Mouse (Mus musculus): ENCODE data around the gene Ak7. TPM values are rescaled to one million over a fixed set of nuclear protein-coding genes. Genes with fewer than 3 reads are reported as not detected.

Gene Ak7
- polyA plus RNA-seq, 1 experiment from 2014 or later, result 0.18 TPM

DNA sequence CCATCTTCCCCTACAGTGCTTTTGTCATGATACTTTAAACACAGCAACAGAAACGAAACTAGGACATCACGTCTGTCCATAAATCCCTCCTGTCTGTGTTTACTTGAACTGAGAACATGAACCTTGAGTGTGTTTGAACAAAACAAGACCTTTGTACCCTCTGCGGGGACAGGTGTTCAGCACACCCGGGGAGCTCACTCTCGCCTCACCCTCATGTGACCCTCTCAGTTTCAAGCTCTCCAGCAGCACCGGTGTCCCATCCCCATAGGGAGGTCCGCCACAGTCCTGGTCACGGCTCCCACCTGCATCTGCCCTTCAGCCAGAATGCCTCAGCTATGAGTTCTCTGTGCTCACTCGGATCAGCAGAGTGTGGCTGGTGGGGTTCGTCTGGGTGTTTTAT lies 48.0 kb downstream of the Ak7 start:
- Histone ChIP-seq H3K9me3 (ENCODE audit: control insufficient read depth) (no peaks in the 10 kb centered on the region), H3K27me3 (replicated peaks; ENCODE audit: control insufficient read depth, insufficient read depth, low read length) (no peaks in the 10 kb centered on the region), H3K4me1 (replicated peaks; ENCODE audit: control insufficient read depth, insufficient read depth, low read length) (peaks cover 9% of the 10 kb centered on the region; the same call in 1 of the 2 replicates), H3K9ac (ENCODE audit: low read depth, low read length) (no peak overlapping the region), H3K4me3 (ENCODE audit: low read depth, low read length) (no peak overlapping the region), H3K36me3 (ENCODE audit: control insufficient read depth, insufficient read depth) (no peaks in the 10 kb centered on the region), H3K27ac (ENCODE audit: low read depth, low read length) (peak overlapping the region; percentile 70; the same call in 1 of the 2 replicates), H3K4me2 (replicated peaks; ENCODE audit: low read depth) (peak overlapping the region; percentile 17; the same call in 1 of the 2 replicates)
- ATAC-seq, result peak; percentile 83
- 38% methylated on average over 10 of the region's 10 CpGs for WGBS
- no peak for TF ChIP-seq CTCF (IDR thresholded peaks at IDR 0.05; ENCODE audit: low read depth)

DNA sequence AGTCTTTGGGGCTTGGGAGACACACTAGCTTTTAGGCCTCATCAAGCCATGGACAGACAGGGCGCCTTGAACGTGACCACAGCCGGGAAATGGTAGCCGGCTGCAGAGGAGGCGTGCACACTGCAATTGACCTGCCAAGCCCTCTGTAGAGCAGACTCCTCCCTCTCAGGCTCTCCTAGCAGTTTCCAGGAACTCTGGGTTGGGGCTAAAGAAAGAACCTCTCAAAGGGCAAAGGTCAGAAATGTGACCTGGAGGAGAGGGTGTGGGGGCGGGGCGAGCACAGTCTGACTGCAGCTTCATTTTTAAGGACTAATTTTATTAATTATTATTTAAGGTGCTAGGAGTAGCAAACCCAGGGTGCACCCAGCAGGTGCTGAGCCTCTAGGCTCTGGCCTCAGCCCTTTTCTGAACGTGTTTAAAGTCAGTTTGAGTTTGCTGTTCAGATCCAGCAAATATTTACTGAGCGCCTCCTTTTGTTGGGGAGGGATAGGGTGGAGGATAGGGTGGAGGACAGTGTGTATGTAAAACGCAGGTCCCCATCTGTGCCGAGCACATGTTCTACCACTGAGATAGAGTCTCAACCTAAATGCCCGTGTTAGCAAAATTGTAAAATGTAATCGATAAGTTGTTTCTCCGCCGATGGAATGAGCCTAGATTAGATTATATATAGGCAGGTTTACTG lies 52.2 kb downstream of the Ak7 start:
- no peak for TF ChIP-seq CTCF (IDR thresholded peaks at IDR 0.05; ENCODE audit: low read depth)

DNA sequence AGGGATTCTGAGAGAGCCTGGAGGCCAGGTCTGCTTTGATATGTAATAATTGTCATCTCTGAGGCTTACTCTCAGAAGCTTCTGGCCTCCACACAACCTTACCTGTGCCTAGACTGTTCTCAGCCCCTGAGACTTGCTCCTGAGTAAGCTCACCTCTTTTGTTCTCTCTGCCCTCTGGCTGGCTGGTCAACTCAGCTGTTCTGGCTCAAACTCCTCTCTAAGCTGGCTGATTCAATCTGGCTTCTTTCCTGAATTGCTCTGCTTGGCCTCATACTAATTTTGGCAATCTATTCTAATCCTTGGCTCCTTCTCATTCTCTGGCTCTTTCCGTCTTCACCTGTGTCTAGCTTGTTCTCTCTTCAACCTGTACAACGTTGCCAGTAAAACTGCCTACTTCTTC lies 53.1 kb downstream of the Ak7 start:
- no peak overlapping the region for H3K4me3 ChIP-seq (ENCODE audit: low read depth, low read length)
- H3K9ac ChIP-seq (ENCODE audit: low read depth, low read length), result no peak overlapping the region
- peaks cover 6% of the 10 kb centered on the region; the same call in 1 of the 2 replicates for H3K4me1 ChIP-seq (replicated peaks; ENCODE audit: control insufficient read depth, insufficient read depth, low read length)
- no peak for TF ChIP-seq CTCF (IDR thresholded peaks at IDR 0.05; ENCODE audit: low read depth)
- H3K27me3 ChIP-seq (replicated peaks; ENCODE audit: control insufficient read depth, insufficient read depth, low read length), result no peaks in the 10 kb centered on the region
- no peaks in the 10 kb centered on the region for H3K9me3 ChIP-seq (ENCODE audit: control insufficient read depth)
- no peaks in the 10 kb centered on the region for H3K36me3 ChIP-seq (ENCODE audit: control insufficient read depth, insufficient read depth)
- 64% methylated on average over 2 of the region's 2 CpGs for WGBS
- H3K4me2 ChIP-seq (replicated peaks; ENCODE audit: low read depth), result no peak overlapping the region
- ATAC-seq, result no peak
- H3K27ac ChIP-seq (ENCODE audit: low read depth, low read length), result peak overlapping the region; percentile 75; the same call in 1 of the 2 replicates

More for the DNA sequence above, 52.2 kb downstream of the Ak7 start:
- 14% methylated on average over 15 of the region's 15 CpGs for WGBS
- no peak overlapping the region for H3K4me3 ChIP-seq (ENCODE audit: low read depth, low read length)
- H3K27ac ChIP-seq (ENCODE audit: low read depth, low read length), result peak overlapping the region; percentile 75
- peak; percentile 77 for ATAC-seq
- no peaks in the 10 kb centered on the region for H3K9me3 ChIP-seq (ENCODE audit: control insufficient read depth)
- H3K36me3 ChIP-seq (ENCODE audit: control insufficient read depth, insufficient read depth), result no peaks in the 10 kb centered on the region
- no peaks in the 10 kb centered on the region for H3K27me3 ChIP-seq (replicated peaks; ENCODE audit: control insufficient read depth, insufficient read depth, low read length)
- peaks cover 12% of the 10 kb centered on the region; the same call in 1 of the 2 replicates for H3K4me1 ChIP-seq (replicated peaks; ENCODE audit: control insufficient read depth, insufficient read depth, low read length)
- no peak overlapping the region for H3K9ac ChIP-seq (ENCODE audit: low read depth, low read length)
- H3K4me2 ChIP-seq (replicated peaks; ENCODE audit: low read depth), result peak overlapping the region; percentile 39; the same call in 1 of the 2 replicates

DNA sequence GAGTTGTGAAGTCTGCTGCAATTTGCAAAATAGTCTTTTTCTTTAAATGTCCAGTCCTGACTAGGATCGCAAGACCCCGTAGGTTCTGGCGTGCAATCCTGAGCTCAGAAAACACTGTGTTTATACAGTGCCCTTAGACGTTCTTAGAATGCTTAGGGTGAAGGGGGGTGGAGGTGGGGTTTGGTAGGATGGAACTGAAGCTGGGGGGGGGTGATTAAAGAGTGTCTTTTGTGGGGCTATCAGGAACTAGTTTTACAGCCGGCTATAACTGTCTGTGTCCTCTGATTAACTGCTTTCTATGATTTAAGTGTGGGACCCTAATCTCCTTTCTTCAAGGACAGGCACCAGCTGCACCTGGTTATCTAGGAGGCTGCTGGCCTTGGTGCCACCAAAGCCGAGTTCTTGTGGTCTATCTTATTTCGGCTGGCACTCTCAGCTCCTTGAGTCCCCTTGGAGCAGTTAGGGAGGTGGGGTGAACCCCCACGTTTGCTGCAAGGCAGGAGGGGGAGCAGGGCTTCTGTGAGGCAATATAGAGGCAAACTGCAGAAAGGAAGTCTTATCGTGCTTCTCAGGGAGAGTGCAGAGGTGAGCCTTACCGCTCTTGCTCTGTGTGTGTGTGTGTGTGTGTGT lies 54.2 kb downstream of the Ak7 start:
- Histone ChIP-seq H3K4me1 (replicated peaks; ENCODE audit: control insufficient read depth, insufficient read depth, low read length) (peaks cover 6% of the 10 kb centered on the region; the same call in 1 of the 2 replicates), H3K4me2 (replicated peaks; ENCODE audit: low read depth) (no peak overlapping the region), H3K4me3 (ENCODE audit: low read depth, low read length) (no peak overlapping the region), H3K27ac (ENCODE audit: low read depth, low read length) (no peak overlapping the region), H3K36me3 (ENCODE audit: control insufficient read depth, insufficient read depth) (no peaks in the 10 kb centered on the region), H3K9ac (ENCODE audit: low read depth, low read length) (no peak overlapping the region), H3K27me3 (replicated peaks; ENCODE audit: control insufficient read depth, insufficient read depth, low read length) (no peaks in the 10 kb centered on the region), H3K9me3 (ENCODE audit: control insufficient read depth) (no peaks in the 10 kb centered on the region)
- no peak for TF ChIP-seq CTCF (IDR thresholded peaks at IDR 0.05; ENCODE audit: low read depth)
- WGBS, result 9% methylated on average over 10 of the region's 10 CpGs
- peak; percentile 40 for ATAC-seq

DNA sequence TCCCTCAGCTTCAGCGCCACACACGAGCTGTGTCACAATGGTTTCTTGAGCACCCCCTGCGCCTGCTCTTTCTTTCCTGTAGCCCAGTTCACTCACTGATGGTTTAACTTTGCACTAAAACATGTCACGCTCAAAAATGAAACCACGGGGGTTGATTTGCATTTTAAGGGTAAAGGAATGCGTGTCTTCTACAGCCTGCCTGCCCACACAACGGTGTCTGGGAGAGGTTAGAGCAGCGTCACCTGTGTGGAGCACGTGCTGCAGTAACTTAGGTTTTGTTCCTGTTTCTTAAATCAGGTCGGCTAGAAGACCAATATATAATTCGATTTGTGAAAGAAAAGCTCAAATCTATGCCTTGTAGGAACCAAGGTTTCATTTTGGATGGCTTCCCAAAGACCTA lies 55.4 kb downstream of the Ak7 start:
- WGBS, result 62% methylated on average over 11 of the region's 11 CpGs
- ATAC-seq, result no peak
- no peak for TF ChIP-seq CTCF (IDR thresholded peaks at IDR 0.05; ENCODE audit: low read depth)
- H3K4me3 ChIP-seq (ENCODE audit: low read depth, low read length), result no peak overlapping the region
- H3K4me2 ChIP-seq (replicated peaks; ENCODE audit: low read depth), result peak overlapping the region; percentile 21; the same call in 1 of the 2 replicates
- no peaks in the 10 kb centered on the region for H3K27me3 ChIP-seq (replicated peaks; ENCODE audit: control insufficient read depth, insufficient read depth, low read length)
- H3K9ac ChIP-seq (ENCODE audit: low read depth, low read length), result no peak overlapping the region
- no peaks in the 10 kb centered on the region for H3K9me3 ChIP-seq (ENCODE audit: control insufficient read depth)
- no peak overlapping the region for H3K27ac ChIP-seq (ENCODE audit: low read depth, low read length)
- H3K36me3 ChIP-seq (ENCODE audit: control insufficient read depth, insufficient read depth), result no peaks in the 10 kb centered on the region
- peaks cover 3% of the 10 kb centered on the region; the same call in 1 of the 2 replicates for H3K4me1 ChIP-seq (replicated peaks; ENCODE audit: control insufficient read depth, insufficient read depth, low read length)

DNA sequence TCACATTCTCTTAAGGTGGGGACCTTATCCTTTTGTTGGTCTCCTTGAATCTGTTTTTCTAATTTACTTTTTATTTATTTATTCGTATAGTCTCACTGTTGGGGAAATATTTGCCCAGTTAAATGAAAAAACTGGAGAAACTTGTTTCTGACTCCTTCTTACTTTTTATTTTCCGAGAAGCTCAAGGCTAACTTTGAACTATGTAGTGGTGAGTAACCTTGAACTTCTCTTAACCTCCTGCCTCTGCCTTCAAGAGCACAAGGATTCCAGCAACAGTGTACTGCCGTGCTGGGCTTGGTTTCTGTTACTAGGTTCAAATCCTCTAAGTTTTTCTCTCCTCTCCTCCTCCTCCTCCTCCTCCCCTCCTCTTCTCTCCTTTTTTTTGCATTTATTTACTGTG lies 55.9 kb downstream of the Ak7 start:
- no peak overlapping the region for H3K4me3 ChIP-seq (ENCODE audit: low read depth, low read length)
- H3K36me3 ChIP-seq (ENCODE audit: control insufficient read depth, insufficient read depth), result no peaks in the 10 kb centered on the region

More for the DNA sequence above, 55.9 kb downstream of the Ak7 start:
- Histone ChIP-seq H3K27me3 (replicated peaks; ENCODE audit: control insufficient read depth, insufficient read depth, low read length) (no peaks in the 10 kb centered on the region), H3K4me2 (replicated peaks; ENCODE audit: low read depth) (no peak overlapping the region), H3K27ac (ENCODE audit: low read depth, low read length) (no peak overlapping the region), H3K9ac (ENCODE audit: low read depth, low read length) (no peak overlapping the region), H3K9me3 (ENCODE audit: control insufficient read depth) (no peaks in the 10 kb centered on the region), H3K4me1 (replicated peaks; ENCODE audit: control insufficient read depth, insufficient read depth, low read length) (0 out of 2 replicates have a peak, but pooled peaks cover 3% of the 10 kb centered on the region)
- no peak for ATAC-seq
- no peak for TF ChIP-seq CTCF (IDR thresholded peaks at IDR 0.05; ENCODE audit: low read depth)
- 30% methylated on average over 3 of the region's 3 CpGs for WGBS
